In the genomic region with DNA sequence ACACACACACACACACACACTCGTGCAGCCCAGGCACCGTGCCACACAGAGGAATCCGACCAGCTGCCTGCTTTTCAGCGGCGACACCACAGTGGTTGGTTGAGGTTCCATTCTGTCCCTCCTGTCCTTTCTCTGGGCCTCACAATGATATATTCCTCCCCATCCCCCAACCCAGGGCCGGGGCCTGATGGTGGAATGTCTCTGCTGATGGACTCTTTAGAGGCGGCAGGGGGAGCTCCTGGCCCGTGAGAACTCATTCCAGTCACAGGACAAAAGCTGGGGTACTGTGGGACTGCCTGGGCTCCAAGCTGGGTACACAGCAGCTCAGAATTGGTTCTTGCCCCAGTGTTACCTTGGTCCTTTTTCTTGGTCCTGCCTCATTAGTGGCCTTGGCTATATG, we compare ENCODE assay signal across 8 mouse cellular contexts.
DNase-seq lines count a peak whose midpoint lies in the region; ATAC-seq and TF ChIP-seq lines count a peak whose summit lies in the region.

No protein-coding gene starts in this region.

- peak; percentile 78 for TF ChIP-seq RAD21 in CH12.LX (IDR thresholded peaks at IDR 0.05; ENCODE audit: low read depth, low read length)

- H3K4me3 ChIP-seq in CH12.LX (replicated peaks in 1 of 3; ENCODE audit: low read depth in 2 of 3, low read length in 2 of 3, poor library complexity in 1 of 3): no peak overlapping the region
- H3K4me3 ChIP-seq in heart, embryonic 13.5 days: no peak overlapping the region
- no peak overlapping the region for H3K4me3 ChIP-seq in kidney, postnatal 0 days (replicated peaks; ENCODE audit: low read depth, low read length)
- no peak overlapping the region for H3K4me3 ChIP-seq in lung, postnatal 0 days (ENCODE audit: low read depth, low read length)

- H3K79me2 ChIP-seq in CH12.LX (replicated peaks; ENCODE audit: control insufficient read depth, extremely low read depth, insufficient read depth, poor library complexity, severe bottlenecking): no peaks in the 10 kb centered on the region

- no peak for TF ChIP-seq POLR2A in CH12.LX (IDR thresholded peaks at IDR 0.05; ENCODE audit: low read depth, low read length)

- peak; percentile 17; the same call in 1 of the 2 replicates for ATAC-seq in heart, embryonic 13.5 days (ENCODE audit: extremely low read depth, insufficient number of reproducible peaks, low FRiP score, low TSS enrichment)
- ATAC-seq in kidney, postnatal 0 days (replicated peaks; ENCODE audit: low FRiP score, low read depth): peak; percentile 69; the same call in 1 of the 2 replicates
- ATAC-seq in lung, postnatal 0 days: peak; percentile 78

- no peaks in the 10 kb centered on the region for H3K36me3 ChIP-seq in CH12.LX (replicated peaks in 1 of 2; ENCODE audit: control insufficient read depth in 1 of 2, insufficient read depth in 1 of 2, low read length in 1 of 2)
- no peaks in the 10 kb centered on the region for H3K36me3 ChIP-seq in heart, embryonic 13.5 days
- H3K36me3 ChIP-seq in kidney, postnatal 0 days (ENCODE audit: insufficient read depth, low read length): no peaks in the 10 kb centered on the region
- no peaks in the 10 kb centered on the region for H3K36me3 ChIP-seq in lung, postnatal 0 days (ENCODE audit: insufficient read depth, low read length)

- H3K4me1 ChIP-seq in CH12.LX (ENCODE audit: control insufficient read depth in 1 of 2, insufficient read depth in 2 of 2): no peaks in the 10 kb centered on the region
- peaks cover 11% of the 10 kb centered on the region for H3K4me1 ChIP-seq in heart, embryonic 13.5 days
- no peaks in the 10 kb centered on the region for H3K4me1 ChIP-seq in kidney, postnatal 0 days (replicated peaks; ENCODE audit: insufficient read depth, low read length)
- no peaks in the 10 kb centered on the region for H3K4me1 ChIP-seq in lung, postnatal 0 days (ENCODE audit: insufficient read depth, low read depth, low read length)

- dilution Hi-C loops in CH12.LX (cut with MboI; ENCODE audit: extremely low pct_ligation_motif_present, extremely low pct_unique_long_range_greater_than_20kb, low sequenced_read_pairs): no loop called here

- no peak overlapping the region for H3K9ac ChIP-seq in CH12.LX (ENCODE audit: insufficient read depth, low read depth)
- no peak overlapping the region for H3K9ac ChIP-seq in heart, embryonic 13.5 days
- H3K9ac ChIP-seq in kidney, postnatal 0 days (ENCODE audit: low read depth, low read length): no peak overlapping the region
- no peak overlapping the region for H3K9ac ChIP-seq in lung, postnatal 0 days (replicated peaks; ENCODE audit: low read depth)

- no peak for DNase-seq in CH12.LX (ENCODE audit: extremely low read depth)
- peak; percentile 80 for DNase-seq in adipocyte (ENCODE audit: low spot score)
- peak; percentile 90 for DNase-seq in embryo, embryonic 11 days
- peak; percentile 85 for DNase-seq in kidney, postnatal 0 days (ENCODE audit: low spot score)
- DNase-seq in lung, postnatal 0 days (ENCODE audit: low spot score): peak; percentile 78
- peak; percentile 51 for DNase-seq in retina, postnatal 7 days (ENCODE audit: low read depth, low spot score)
- no peak for DNase-seq in c-Kit-positive CD71-positive TER-119-positive erythroid progenitor cells, embryonic 14.5 days (ENCODE audit: low spot score)

- TF ChIP-seq EP300 in CH12.LX (IDR thresholded peaks at IDR 0.05; ENCODE audit: low read length): no peak
- no peak for TF ChIP-seq EP300 in lung, postnatal 0 days (IDR thresholded peaks at IDR 0.05)

- in situ Hi-C loops in CH12.LX (cut with MboI; ENCODE audit: low pct_ligation_motif_present, low pct_unique_long_range_greater_than_20kb, low sequenced_read_pairs): no loop called here

- 6% methylated on average over 8 of the region's 8 CpGs for WGBS in heart, embryonic 13.5 days
- 3% methylated on average over 8 of the region's 8 CpGs for WGBS in kidney, postnatal 0 days
- 7% methylated on average over 8 of the region's 8 CpGs for WGBS in lung, postnatal 0 days

- H3K4me2 ChIP-seq in CH12.LX (ENCODE audit: insufficient read depth, low read depth, poor library complexity, severe bottlenecking): no peak overlapping the region
- no peak overlapping the region for H3K4me2 ChIP-seq in heart, embryonic 13.5 days
- H3K4me2 ChIP-seq in kidney, postnatal 0 days (ENCODE audit: low read length): no peak overlapping the region
- H3K4me2 ChIP-seq in lung, postnatal 0 days (replicated peaks; ENCODE audit: low read depth, low read length): no peak overlapping the region

- no peak overlapping the region for H3K27ac ChIP-seq in CH12.LX (ENCODE audit: insufficient read depth, low read depth)
- H3K27ac ChIP-seq in heart, embryonic 13.5 days (replicated peaks): no peak overlapping the region
- H3K27ac ChIP-seq in kidney, postnatal 0 days: no peak overlapping the region
- no peak overlapping the region for H3K27ac ChIP-seq in lung, postnatal 0 days (ENCODE audit: low read length)

- TF ChIP-seq CTCF in CH12.LX (conservative IDR thresholded peaks at IDR 0.05 in 1 of 2, IDR thresholded peaks at IDR 0.05 in 1 of 2; ENCODE audit: low read depth in 2 of 2, low read length in 2 of 2): peak in 1 of 2 experiments; percentile 73; a peak in 2 of 4 replicates
- TF ChIP-seq CTCF in kidney, postnatal 0 days (IDR thresholded peaks at IDR 0.05; ENCODE audit: low read depth): peak; percentile 85
- TF ChIP-seq CTCF in lung, postnatal 0 days (IDR thresholded peaks at IDR 0.05): peak; percentile 84

- H3K27me3 ChIP-seq in CH12.LX (replicated peaks): peaks cover 4% of the 10 kb centered on the region
- H3K27me3 ChIP-seq in heart, embryonic 13.5 days (replicated peaks): peaks cover 53% of the 10 kb centered on the region
- H3K27me3 ChIP-seq in kidney, postnatal 0 days (ENCODE audit: insufficient read depth, low read length): no peaks in the 10 kb centered on the region
- no peaks in the 10 kb centered on the region; the same call in 1 of the 2 replicates for H3K27me3 ChIP-seq in lung, postnatal 0 days (replicated peaks; ENCODE audit: insufficient read depth, low read length)

- no peaks in the 10 kb centered on the region for H3K9me3 ChIP-seq in CH12.LX (replicated peaks; ENCODE audit: low read length)
- H3K9me3 ChIP-seq in heart, embryonic 13.5 days: no peaks in the 10 kb centered on the region
- no peaks in the 10 kb centered on the region for H3K9me3 ChIP-seq in kidney, postnatal 0 days (replicated peaks; ENCODE audit: low read length)
- H3K9me3 ChIP-seq in lung, postnatal 0 days (ENCODE audit: low read length): no peaks in the 10 kb centered on the region

TF ChIP-seq in CH12.LX, 34 proteins besides CTCF, POLR2A, EP300 and RAD21:
- TF ChIP-seq CHD1 (IDR thresholded peaks at IDR 0.05; ENCODE audit: low read depth, low read length): no peak
- no peak for TF ChIP-seq TCF12 (IDR thresholded peaks at IDR 0.05; ENCODE audit: low read depth, low read length)
- no peak for TF ChIP-seq NRF1 (IDR thresholded peaks at IDR 0.05; ENCODE audit: low read depth, low read length)
- TF ChIP-seq SMC3 (IDR thresholded peaks at IDR 0.05; ENCODE audit: low read depth, low read length): peak; percentile 83
- no peak for TF ChIP-seq JUN (IDR thresholded peaks at IDR 0.05; ENCODE audit: insufficient read depth, low read depth, low read length)
- TF ChIP-seq ZC3H11A (IDR thresholded peaks at IDR 0.05; ENCODE audit: low read depth, low read length): 0 out of 2 replicates have a peak, but pooled peaks have one; percentile 7
- peak; percentile 49; the same call in 1 of the 2 replicates for TF ChIP-seq CHD2 (IDR thresholded peaks at IDR 0.05; ENCODE audit: low read length)
- no peak for TF ChIP-seq HCFC1 (IDR thresholded peaks at IDR 0.05; ENCODE audit: low read depth, low read length)
- no peak for TF ChIP-seq IRF4 (IDR thresholded peaks at IDR 0.05; ENCODE audit: low read depth, low read length)

Comparison
In these comparisons a context has a peak if more than half of its experiments do, and no peak if none do; other contexts are left out.
1. DNase-seq: peak in adipocyte (single experiment), embryo, embryonic 11 days (single experiment), kidney, postnatal 0 days (single experiment), lung, postnatal 0 days (single experiment) and retina, postnatal 7 days (single experiment); none in CH12.LX (single experiment) and c-Kit-positive CD71-positive TER-119-positive erythroid progenitor cells, embryonic 14.5 days (single experiment).
2. ATAC-seq: peak in every context shown above with its lines; median percentile 78 in lung, postnatal 0 days; 69 in kidney, postnatal 0 days; 17 in heart, embryonic 13.5 days.